Mouse (Mus musculus) liver, embryonic 14.5 days (tissue): ENCODE measurements around the gene Slc24a4. TPM values are rescaled to one million over a fixed set of nuclear protein-coding genes. Genes with fewer than 3 reads are reported as not detected.

ENCODE experiments used
- ATAC-seq: fragments of 200-750 bp; cut with Nextera tagmentation; 2 replicates; pipeline ENCODE4 v1.8.0; 2017; ENCODE audit warnings: moderate number of reproducible peaks, mild to moderate bottlenecking, moderate library complexity; ENCODE audit not compliant: insufficient read depth
- DNase-seq, 3 experiments: peaks; one replicate each; pipeline ENCODE4 v3.0.0-alpha.2; 2012 to 2013; ENCODE audit warnings: low read depth in 3 of 3, low spot score in 3 of 3
- H3K27ac ChIP-seq: fragments of 300-500 bp; sonication (generic); 2 replicates; pipeline ENCODE4 v1.5.1; 2014; ENCODE audit warnings: moderate library complexity, mild to moderate bottlenecking, control low read depth, inconsistent platforms
- H3K27me3 ChIP-seq: fragments of 300-500 bp; sonication (generic); 2 replicates; pipeline ENCODE4 v1.6.1; 2014; ENCODE audit warnings: mild to moderate bottlenecking, low read length, moderate library complexity; ENCODE audit not compliant: control insufficient read depth, insufficient read depth
- H3K36me3 ChIP-seq: fragments of 300-500 bp; sonication (generic); replicated peaks from 2 replicates; pipeline ENCODE4 v1.6.1; 2014; ENCODE audit warnings: low read depth; ENCODE audit not compliant: control insufficient read depth, insufficient read depth
- H3K4me1 ChIP-seq, 2 experiments: fragments of 200-500 bp in 1 of 2; fragments of 300-500 bp in 1 of 2; sonication (generic) in 1 of 2; replicated peaks; 2 replicates each; pipeline ENCODE4 v1.6.1; 2012 to 2014; ENCODE audit warnings: antibody characterized with exemption in 1 of 2, inconsistent platforms in 1 of 2, low read length in 1 of 2; ENCODE audit not compliant: control insufficient read depth in 2 of 2, insufficient read depth in 2 of 2
- H3K4me2 ChIP-seq: fragments of 300-500 bp; sonication (generic); 2 replicates; pipeline ENCODE4 v1.6.1; 2014; ENCODE audit warnings: low read depth, mild to moderate bottlenecking, control low read depth, moderate library complexity
- H3K4me3 ChIP-seq, 2 experiments: fragments of 200-500 bp in 1 of 2; fragments of 300-500 bp in 1 of 2; sonication (generic) in 1 of 2; 2 replicates each; pipeline ENCODE4 v1.5.1; 2012 to 2014; ENCODE audit warnings: low read depth in 2 of 2, low read length in 2 of 2, mild to moderate bottlenecking in 2 of 2, control low read depth in 1 of 2, inconsistent platforms in 1 of 2, moderate library complexity in 1 of 2; ENCODE audit not compliant: insufficient read depth in 1 of 2
- H3K9ac ChIP-seq: fragments of 300-500 bp; sonication (generic); replicated peaks from 2 replicates; pipeline ENCODE4 v1.6.1; 2014; ENCODE audit warnings: mild to moderate bottlenecking, control low read depth, moderate library complexity
- H3K9me3 ChIP-seq: fragments of 300-500 bp; sonication (generic); 2 replicates; pipeline ENCODE4 v1.6.1; 2016; ENCODE audit warnings: low read length, mixed read lengths; ENCODE audit not compliant: control insufficient read depth
- CTCF ChIP-seq: IDR thresholded peaks from 2 replicates; pipeline ENCODE4 v1.5.1; 2016; ENCODE audit warnings: antibody characterized with exemption, low read depth, control low read depth
- EP300 ChIP-seq: IDR thresholded peaks from 2 replicates; pipeline ENCODE4 v1.6.1; 2016; ENCODE audit warnings: antibody characterized with exemption, low read depth
- WGBS: fragments of 180-500 bp; shearing (Covaris S2); extraction: QIAGEN DNeasy Blood & Tissue Kit; methylation state at CpG from one replicate; pipeline ENCODE4 v1.1.7; 2014; ENCODE audit not compliant: insufficient replicate concordance; 5-methylcytosine and 5-hydroxymethylcytosine counted together
- polyA plus RNA-seq, 2 experiments: library from polyadenylated mRNA; depleted of rRNA in 1 of 2; stranded (reverse) in 1 of 2; unstranded in 1 of 2; fragments of >200 nt; fragmentation: Nextera tagmentation in 1 of 2; extraction: Ambion mirVana in 1 of 2; gene quantifications; 2 replicates each; pipeline versions ENCODE4 v1.2.1 to v1.2.3; 2012 to 2014

The Slc24a4 gene
- polyA plus RNA-seq, 2 experiments: 0.08 to 0.10 TPM

- TF ChIP-seq CTCF: no peak
- TF ChIP-seq EP300: no peak
- ATAC-seq (no peak), DNase-seq (no peak)
Observed at GRCm38 (mm10) chr12:102248104-102248503, 119.6 kb downstream of the Slc24a4 start.

GRCm38 (mm10) chr12:102250316-102250715 lies 121.8 kb downstream of the Slc24a4 start:
- Histone ChIP-seq H3K27ac (no peak overlapping the region), H3K9me3 (no peaks in the 10 kb centered on the region), H3K4me1 (no peaks in the 10 kb centered on the region), H3K4me3 (no peak overlapping the region), H3K9ac (no peak overlapping the region), H3K4me2 (no peak overlapping the region), H3K36me3 (no peaks in the 10 kb centered on the region), H3K27me3 (no peaks in the 10 kb centered on the region)
- TF ChIP-seq EP300: no peak
- no peak for TF ChIP-seq CTCF
- no peak for DNase-seq
- ATAC-seq: no peak
- 66% methylated on average over 4 of the region's 4 CpGs for WGBS

More at GRCm38 (mm10) chr12:102248104-102248503, 119.6 kb downstream of the Slc24a4 start:
- no peak overlapping the region for H3K27ac ChIP-seq
- WGBS: 70% methylated on average over 6 of the region's 6 CpGs
- H3K4me1 ChIP-seq: no peaks in the 10 kb centered on the region
- H3K9me3 ChIP-seq: no peaks in the 10 kb centered on the region
- no peak overlapping the region for H3K4me2 ChIP-seq
- no peaks in the 10 kb centered on the region for H3K36me3 ChIP-seq
- no peak overlapping the region for H3K9ac ChIP-seq
- H3K27me3 ChIP-seq: no peaks in the 10 kb centered on the region
- no peak overlapping the region for H3K4me3 ChIP-seq

GRCm38 (mm10) chr12:102251070-102251469 lies 122.5 kb downstream of the Slc24a4 start:
- DNase-seq (no peak), ATAC-seq (no peak)
- Histone ChIP-seq H3K4me2 (no peak overlapping the region), H3K4me1 (no peaks in the 10 kb centered on the region), H3K9ac (no peak overlapping the region), H3K4me3 (no peak overlapping the region), H3K27ac (no peak overlapping the region), H3K9me3 (no peaks in the 10 kb centered on the region), H3K36me3 (no peaks in the 10 kb centered on the region), H3K27me3 (no peaks in the 10 kb centered on the region)
- 43% methylated on average over 3 of the region's 3 CpGs for WGBS
- TF ChIP-seq CTCF (no peak), EP300 (no peak)

- no peak for TF ChIP-seq EP300
- Histone ChIP-seq H3K36me3 (no peaks in the 10 kb centered on the region), H3K4me1 (no peaks in the 10 kb centered on the region), H3K27ac (no peak overlapping the region), H3K4me3 (no peak overlapping the region), H3K9ac (no peak overlapping the region), H3K9me3 (no peaks in the 10 kb centered on the region), H3K27me3 (no peaks in the 10 kb centered on the region), H3K4me2 (no peak overlapping the region)
- ATAC-seq (no peak), DNase-seq (no peak)
- 59% methylated on average over 3 of the region's 3 CpGs for WGBS
Observed at GRCm38 (mm10) chr12:102251985-102252384, 123.5 kb downstream of the Slc24a4 start.

GRCm38 (mm10) chr12:102252525-102252924 lies 124.0 kb downstream of the Slc24a4 start:
- H3K27me3 ChIP-seq: no peaks in the 10 kb centered on the region
- no peaks in the 10 kb centered on the region for H3K36me3 ChIP-seq
- H3K4me2 ChIP-seq: no peak overlapping the region
- H3K4me1 ChIP-seq: no peaks in the 10 kb centered on the region
- ATAC-seq: no peak
- no peak overlapping the region for H3K9ac ChIP-seq
- no peak overlapping the region for H3K4me3 ChIP-seq
- no peak overlapping the region for H3K27ac ChIP-seq
- TF ChIP-seq CTCF: no peak
- no peak for TF ChIP-seq EP300
- WGBS: 35% methylated on average over 1 of the region's 1 CpGs
- no peaks in the 10 kb centered on the region for H3K9me3 ChIP-seq
- no peak for DNase-seq

- no peaks in the 10 kb centered on the region for H3K36me3 ChIP-seq
- no peak overlapping the region for H3K27ac ChIP-seq
- H3K4me3 ChIP-seq: no peak overlapping the region
- H3K9ac ChIP-seq: no peak overlapping the region
- 0 out of 4 replicates have a peak, but pooled peaks cover 0 to 2% of the 10 kb centered on the region in 2 experiments for H3K4me1 ChIP-seq
- H3K27me3 ChIP-seq: no peaks in the 10 kb centered on the region
- H3K9me3 ChIP-seq: no peaks in the 10 kb centered on the region
- TF ChIP-seq CTCF (no peak), EP300 (no peak)
- no peak for DNase-seq
- no peak overlapping the region for H3K4me2 ChIP-seq
- ATAC-seq: no peak
Observed at GRCm38 (mm10) chr12:102255012-102255411, 126.5 kb downstream of the Slc24a4 start.
